ENCODE assay signal across 13 mouse cellular contexts in the genomic region with DNA sequence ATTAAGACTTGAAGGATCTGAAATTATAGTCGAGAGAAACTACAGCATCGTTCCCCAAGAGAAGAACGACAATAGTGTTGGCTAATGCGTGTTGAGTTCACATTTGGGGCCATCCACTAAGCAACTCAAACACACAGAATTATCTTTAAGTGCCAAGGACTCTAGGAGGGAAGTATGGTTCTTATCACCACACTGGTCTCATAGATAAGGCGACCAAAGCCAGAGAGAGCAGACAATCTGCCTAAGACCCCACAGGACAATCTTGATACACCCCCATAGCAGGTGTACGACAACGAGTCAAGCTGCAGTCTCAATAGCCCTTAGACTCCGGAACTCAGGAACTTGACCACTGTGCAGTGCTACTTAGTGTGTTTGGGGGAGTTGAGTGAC.
DNase-seq lines count a peak whose midpoint lies in the region; ATAC-seq and TF ChIP-seq lines count a peak whose summit lies in the region.
"Had no signal": no experiment of that assay in that cellular context is flagged by ENCODE, and none has a peak within 500 bp of the region (broad histone marks: within the 10 kb centered on the region; RNA-seq: fewer than 3 reads in every experiment).

No protein-coding gene starts in this region.

- H3K9ac ChIP-seq in heart, embryonic 14.5 days (ENCODE audit: low read length), result no peak overlapping the region
- no peak overlapping the region for H3K9ac ChIP-seq in liver, embryonic 11.5 days (ENCODE audit: low read depth, low read length)
- no peak overlapping the region for H3K9ac ChIP-seq in liver, embryonic 14.5 days (replicated peaks)
- H3K9ac ChIP-seq: embryonic facial prominence, embryonic 13.5 days; midbrain, embryonic 12.5 days had no signal

- TF ChIP-seq CTCF in liver, embryonic 14.5 days (IDR thresholded peaks at IDR 0.05; ENCODE audit: low read depth), result no peak

- peak overlapping the region; percentile 55 for H3K4me2 ChIP-seq in heart, embryonic 14.5 days (ENCODE audit: low read length)
- peak overlapping the region; percentile 55 for H3K4me2 ChIP-seq in liver, embryonic 11.5 days
- peak overlapping the region; percentile 41 for H3K4me2 ChIP-seq in liver, embryonic 14.5 days (ENCODE audit: low read depth)
- H3K4me2 ChIP-seq: midbrain, embryonic 12.5 days had no signal

- intact Hi-C loops in left cerebral cortex, postnatal 25 days (cut with DNase I), result no loop called here

- no peaks in the 10 kb centered on the region for H3K9me3 ChIP-seq in heart, embryonic 14.5 days (ENCODE audit: control insufficient read depth, low read length)
- no peaks in the 10 kb centered on the region for H3K9me3 ChIP-seq in liver, embryonic 11.5 days (ENCODE audit: control insufficient read depth, low read length)
- no peaks in the 10 kb centered on the region for H3K9me3 ChIP-seq in liver, embryonic 14.5 days (ENCODE audit: control insufficient read depth, low read length)
- H3K9me3 ChIP-seq: embryonic facial prominence, embryonic 13.5 days; midbrain, embryonic 12.5 days had no signal

- no peaks in the 10 kb centered on the region for H3K36me3 ChIP-seq in heart, embryonic 14.5 days (ENCODE audit: control insufficient read depth, insufficient read depth, low read length)
- H3K36me3 ChIP-seq in liver, embryonic 11.5 days (ENCODE audit: control insufficient read depth, insufficient read depth, low read length), result no peaks in the 10 kb centered on the region
- H3K36me3 ChIP-seq in liver, embryonic 14.5 days (replicated peaks; ENCODE audit: control insufficient read depth, insufficient read depth, low read depth), result no peaks in the 10 kb centered on the region
- H3K36me3 ChIP-seq: embryonic facial prominence, embryonic 13.5 days; midbrain, embryonic 12.5 days had no signal

- DNase-seq in heart, adult 18-20 months, result no peak
- no peak for DNase-seq in liver, embryonic 11.5 days (ENCODE audit: low spot score)
- DNase-seq in liver, result no peak
- DNase-seq in c-Kit-positive CD71-positive TER-119-positive erythroid progenitor cells, embryonic 14.5 days (ENCODE audit: low spot score), result peak; percentile 19
- peak in 1 of 3 experiments; percentile 7 for DNase-seq in liver, embryonic 14.5 days (ENCODE audit: low read depth in 3 of 3, low spot score in 3 of 3)
- no peak for DNase-seq in left cerebral cortex, postnatal 25 days (ENCODE audit: low spot score in 2 of 2)
- no peak for DNase-seq in ovary, postnatal 10 days (ENCODE audit: low spot score)
- DNase-seq: gastrocnemius, postnatal 10 days; right cerebral cortex, postnatal 14 days had no signal

- WGBS in heart, embryonic 14.5 days, result 14% methylated on average over 8 of the region's 8 CpGs
- 22% methylated on average over 8 of the region's 8 CpGs for WGBS in liver, embryonic 11.5 days
- 9% methylated on average over 8 of the region's 8 CpGs for WGBS in liver, embryonic 14.5 days (ENCODE audit: insufficient replicate concordance)

- peaks cover 5 to 18% of the 10 kb centered on the region in 2 experiments; a peak in 3 of 4 replicates for H3K4me1 ChIP-seq in heart, embryonic 14.5 days (ENCODE audit: control insufficient read depth in 2 of 2, insufficient read depth in 2 of 2, low read length in 2 of 2)
- peaks cover 17% of the 10 kb centered on the region for H3K4me1 ChIP-seq in liver, embryonic 11.5 days (replicated peaks; ENCODE audit: control insufficient read depth, insufficient read depth, low read length)
- peaks cover 11 to 24% of the 10 kb centered on the region in 2 experiments for H3K4me1 ChIP-seq in liver, embryonic 14.5 days (replicated peaks; ENCODE audit: control insufficient read depth in 2 of 2, insufficient read depth in 2 of 2, low read length in 1 of 2)
- H3K4me1 ChIP-seq: embryonic facial prominence, embryonic 13.5 days had no signal

- no peak; the same call in 1 of the 2 replicates for ATAC-seq in heart, embryonic 14.5 days (ENCODE audit: insufficient number of reproducible peaks, insufficient read depth, low FRiP score, low read depth)
- peak; percentile 85 for ATAC-seq in liver, embryonic 11.5 days (replicated peaks; ENCODE audit: low FRiP score)
- ATAC-seq in liver, embryonic 14.5 days (ENCODE audit: insufficient read depth), result peak; percentile 57

- H3K27me3 ChIP-seq in heart, embryonic 14.5 days (ENCODE audit: control insufficient read depth, insufficient read depth, low read length), result no peaks in the 10 kb centered on the region
- H3K27me3 ChIP-seq in liver, embryonic 11.5 days (replicated peaks; ENCODE audit: control insufficient read depth, insufficient read depth, low read length), result no peaks in the 10 kb centered on the region
- no peaks in the 10 kb centered on the region for H3K27me3 ChIP-seq in liver, embryonic 14.5 days (ENCODE audit: control insufficient read depth, insufficient read depth, low read length)
- H3K27me3 ChIP-seq: embryonic facial prominence, embryonic 13.5 days; midbrain, embryonic 12.5 days had no signal

- 0 out of 4 replicates have a peak overlapping the region, but pooled peaks of 1 of the 2 experiments have one; percentile 0 for H3K4me3 ChIP-seq in heart, embryonic 14.5 days (ENCODE audit: control insufficient read depth in 1 of 2, insufficient read depth in 1 of 2, low read depth in 1 of 2, low read length in 2 of 2)
- H3K4me3 ChIP-seq in liver, embryonic 11.5 days (ENCODE audit: low read depth, low read length), result no peak overlapping the region
- no peak overlapping the region for H3K4me3 ChIP-seq in liver, embryonic 14.5 days (ENCODE audit: insufficient read depth in 1 of 2, low read depth in 2 of 2, low read length in 2 of 2)
- H3K4me3 ChIP-seq: embryonic facial prominence, embryonic 13.5 days; midbrain, embryonic 12.5 days had no signal

- no peak for TF ChIP-seq EP300 in liver, embryonic 14.5 days (IDR thresholded peaks at IDR 0.05; ENCODE audit: low read depth)

- H3K27ac ChIP-seq in heart, embryonic 14.5 days (replicated peaks in 1 of 2; ENCODE audit: control insufficient read depth in 1 of 2, insufficient read depth in 1 of 2, low read depth in 2 of 2, low read length in 2 of 2), result peak overlapping the region; percentile 35 to 39; a peak in 2 of 4 replicates
- H3K27ac ChIP-seq in liver, embryonic 11.5 days (ENCODE audit: low read depth, low read length), result peak overlapping the region; percentile 5; the same call in 1 of the 2 replicates
- no peak overlapping the region for H3K27ac ChIP-seq in liver, embryonic 14.5 days
- H3K27ac ChIP-seq: embryonic facial prominence, embryonic 13.5 days; kidney, postnatal 0 days; midbrain, embryonic 12.5 days had no signal
